Mouse (Mus musculus): Measurements from ENCODE around the gene Rfwd3.

DNA sequence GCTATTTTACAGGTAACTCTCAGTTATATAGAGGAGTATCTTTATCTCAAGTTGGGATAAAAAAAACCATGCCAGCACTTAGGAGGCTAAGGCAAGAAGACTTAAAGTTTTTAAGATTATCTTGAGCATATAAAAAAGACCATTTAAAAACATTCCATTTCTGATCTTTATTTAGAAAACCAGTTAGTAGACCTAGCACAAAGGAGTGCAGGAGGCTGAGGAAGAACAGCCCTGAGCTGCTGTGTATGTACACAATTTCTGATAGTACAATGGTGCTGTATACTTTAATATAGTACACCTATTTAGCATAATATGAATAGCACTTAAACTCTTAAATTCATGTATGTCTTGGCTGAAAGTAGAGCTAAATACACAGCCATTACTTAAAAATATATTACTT, 51.9 kb downstream of the Rfwd3 start:
- no peak for TF ChIP-seq USF1 (IDR thresholded peaks at IDR 0.05; ENCODE audit: low read depth)
- TF ChIP-seq MYOG (IDR thresholded peaks at IDR 0.05; ENCODE audit: control insufficient read depth in 1 of 3, insufficient read depth in 1 of 3, insufficient read length in 2 of 3, low read depth in 2 of 3), result no peak
- TF ChIP-seq TCF12 (IDR thresholded peaks at IDR 0.05; ENCODE audit: insufficient read depth, poor library complexity, severe bottlenecking), result no peak
- no peak for TF ChIP-seq POLR2A (IDR thresholded peaks at IDR 0.05; ENCODE audit: insufficient read length, low read depth)
- TF ChIP-seq CEBPB (IDR thresholded peaks at IDR 0.05; ENCODE audit: insufficient read depth, poor library complexity, severe bottlenecking), result no peak
- TF ChIP-seq SRF (IDR thresholded peaks at IDR 0.05; ENCODE audit: control insufficient read depth, insufficient read length, low read depth), result no peak
- TF ChIP-seq E2F4 (IDR thresholded peaks at IDR 0.05; ENCODE audit: insufficient read depth), result no peak
- TF ChIP-seq REST (IDR thresholded peaks at IDR 0.05; ENCODE audit: insufficient read depth, insufficient read length), result no peak
